Mouse (Mus musculus): ENCODE results near the gene Gm6034. TPM values are rescaled to one million over a fixed set of nuclear protein-coding genes. Genes with fewer than 3 reads are reported as not detected.

Gm6034 gene
- polyA plus RNA-seq (2017; shearing (Covaris generic)), result under 1 TPM; 0.31 to 0.40 TPM

GRCm38 (mm10) chr17:36042610-36043169 lies at the start of gene Gm6034, which contains the start of gene H2-T22:
Gene Gm6034 (plus strand): TSS chr17:36042961.
Gene H2-T22 (minus strand): TSS chr17:36042747.

GRCm38 (mm10) chr17:36020191-36021073 lies 22.3 kb upstream of the Gm6034 start, which contains the start of gene H2-T24:
Gene H2-T24 (minus strand): TSS chr17:36020560.

GRCm38 (mm10) chr17:36032351-36032875 lies 10.3 kb upstream of the Gm6034 start, which contains the start of gene H2-T23:
Gene H2-T23 (minus strand): TSS chr17:36032855.

GRCm38 (mm10) chr17:36058362-36058761 lies 15.6 kb downstream of the Gm6034 start, which contains the start of gene Gm11127:
Gene Gm11127 (minus strand): TSS chr17:36058371.

Other genes starting within 250 kb of the Gm6034 start
- 10 to 100 TPM in 1 of 2 experiments, 1 to 10 TPM in 1; 1.3 to 15.6 TPM for gene Ier3, start 221.3 kb upstream of the Gm6034 start, polyA plus RNA-seq (2017; shearing (Covaris generic))
- 10 to 100 TPM; 50.7 to 73.5 TPM for gene Flot1, start 219.7 kb upstream of the Gm6034 start, polyA plus RNA-seq (2017; shearing (Covaris generic))
- gene Tubb5, start 204.7 kb upstream of the Gm6034 start, polyA plus RNA-seq (2017; shearing (Covaris generic)), result 100 to 1,000 TPM in 1 of 2 experiments, 10 to 100 TPM in 1; 97.3 to 106 TPM
- gene Mdc1, start 201.4 kb upstream of the Gm6034 start, polyA plus RNA-seq (2017; shearing (Covaris generic)), result 10 to 100 TPM; 11.1 to 14.2 TPM
- gene Nrm, start 181.6 kb upstream of the Gm6034 start, polyA plus RNA-seq (2017; shearing (Covaris generic)), result 10 to 100 TPM; 18.1 to 29.3 TPM
- 100 to 1,000 TPM; 514 to 647 TPM for gene Ppp1r18, start 177.4 kb upstream of the Gm6034 start, polyA plus RNA-seq (2017; shearing (Covaris generic))
- gene Dhx16, start 163.1 kb upstream of the Gm6034 start, polyA plus RNA-seq (2017; shearing (Covaris generic)), result 10 to 100 TPM; 63.2 to 63.3 TPM
- gene 2310061I04Rik, start 145.5 kb upstream of the Gm6034 start, polyA plus RNA-seq (2017; shearing (Covaris generic)), result 10 to 100 TPM; 46.1 to 55.6 TPM
- gene Atat1, start 132.9 kb upstream of the Gm6034 start, polyA plus RNA-seq (2017; shearing (Covaris generic)), result 10 to 100 TPM; 17.2 to 20.9 TPM
- gene Mrps18b, start 126.6 kb upstream of the Gm6034 start, polyA plus RNA-seq (2017; shearing (Covaris generic)), result 10 to 100 TPM; 68.4 to 80.0 TPM
- gene Ppp1r10, start 126.5 kb upstream of the Gm6034 start, polyA plus RNA-seq (2017; shearing (Covaris generic)), result 10 to 100 TPM; 51.4 to 69.4 TPM
- 100 to 1,000 TPM; 127 to 153 TPM for gene Abcf1, start 73.2 kb upstream of the Gm6034 start, polyA plus RNA-seq (2017; shearing (Covaris generic))
- 10 to 100 TPM; 72.7 to 92.0 TPM for gene Gnl1, start 63.1 kb upstream of the Gm6034 start, polyA plus RNA-seq (2017; shearing (Covaris generic))
- 10 to 100 TPM; 42.7 to 43.0 TPM for gene Prr3, start 62.7 kb upstream of the Gm6034 start, polyA plus RNA-seq (2017; shearing (Covaris generic))
- 10 to 100 TPM; 21.7 to 27.2 TPM for gene H2-T24, start 22.4 kb upstream of the Gm6034 start, polyA plus RNA-seq (2017; shearing (Covaris generic))
- 100 to 1,000 TPM; 636 to 770 TPM for gene H2-T23, start 10.1 kb upstream of the Gm6034 start, polyA plus RNA-seq (2017; shearing (Covaris generic))
- 100 to 1,000 TPM; 196 to 203 TPM for gene H2-T22, start 214 bp upstream of the Gm6034 start, polyA plus RNA-seq (2017; shearing (Covaris generic))
- not detected for gene Gm11127, start 15.4 kb downstream of the Gm6034 start, polyA plus RNA-seq (2017; shearing (Covaris generic))
- gene Gm19684, start 78.7 kb downstream of the Gm6034 start, polyA plus RNA-seq (2017; shearing (Covaris generic)), result 1 to 10 TPM in 1 of 2 experiments, under 1 TPM in 1; 0.40 to 1.5 TPM
- not detected for gene Gm7030, start 86.5 kb downstream of the Gm6034 start, polyA plus RNA-seq (2017; shearing (Covaris generic))
- gene Gm8909, start 125.6 kb downstream of the Gm6034 start, polyA plus RNA-seq (2017; shearing (Covaris generic)), result 10 to 100 TPM in 1 of 2 experiments, 1 to 10 TPM in 1; 9.1 to 12.6 TPM
- under 1 TPM; 0.69 to 0.95 TPM for gene H2-T3, start 147.3 kb downstream of the Gm6034 start, polyA plus RNA-seq (2017; shearing (Covaris generic))
- 100 to 1,000 TPM; 154 to 160 TPM for gene Rpp21, start 215.1 kb downstream of the Gm6034 start, polyA plus RNA-seq (2017; shearing (Covaris generic))
- gene Trim39, start 229.3 kb downstream of the Gm6034 start, polyA plus RNA-seq (2017; shearing (Covaris generic)), result 10 to 100 TPM; 24.0 to 31.9 TPM
- gene H2-M10.2, start 243.5 kb downstream of the Gm6034 start, polyA plus RNA-seq (2017; shearing (Covaris generic)), result 1 to 10 TPM in 1 of 2 experiments, under 1 TPM in 1; 0.33 to 2.3 TPM

Measured in inflammation-experienced regulatory T-cells (primary cell).